ENCODE assay signal across 29 mouse cellular contexts in genomic region chr10:93596641-93597040, GRCm38 (mm10). TPM values are rescaled to one million over a fixed set of nuclear protein-coding genes. Genes with fewer than 3 reads are reported as not detected.
"Had no signal": no experiment of that assay in that cellular context is flagged by ENCODE, and none has a peak within 500 bp of the region (broad histone marks: within the 10 kb centered on the region; RNA-seq: fewer than 3 reads in every experiment).

No protein-coding gene starts in this region.

- H3K4me1 ChIP-seq: hindbrain, embryonic 12.5 days; limb, embryonic 12.5 days had no signal

- H3K27me3 ChIP-seq: intestine, embryonic 15.5 days; limb, embryonic 12.5 days; liver, embryonic 13.5 days had no signal

- H3K36me3 ChIP-seq: heart, embryonic 13.5 days; heart, embryonic 15.5 days; hindbrain, embryonic 10.5 days; hindbrain, embryonic 12.5 days; intestine, embryonic 15.5 days; limb, embryonic 10.5 days; limb, embryonic 12.5 days; liver, embryonic 13.5 days had no signal

- H3K4me3 ChIP-seq: gastrocnemius, adult 2 months; heart, embryonic 13.5 days; heart, embryonic 15.5 days; hindbrain, embryonic 10.5 days; hindbrain, embryonic 12.5 days; intestine, embryonic 15.5 days; layer of hippocampus, adult 2 months; left cerebral cortex, adult 2 months; limb, embryonic 10.5 days; limb, embryonic 12.5 days; liver, embryonic 13.5 days had no signal

- H3K27ac ChIP-seq: gastrocnemius, adult 2 months; heart, embryonic 13.5 days; heart, embryonic 15.5 days; hindbrain, embryonic 10.5 days; hindbrain, embryonic 12.5 days; hindbrain, embryonic 14.5 days; intestine, embryonic 15.5 days; layer of hippocampus, adult 2 months; left cerebral cortex, adult 2 months; limb, embryonic 10.5 days; limb, embryonic 12.5 days; liver, embryonic 13.5 days had no signal

- DNase-seq: gastrocnemius, adult 2 months; gastrocnemius, postnatal 10 days; gastrocnemius, postnatal 25 days; heart, postnatal 4 days; kidney, adult 18-20 months; kidney, adult 8-10 months; kidney, postnatal 10 days; kidney, postnatal 25 days; kidney, postnatal 4 days; liver; liver, embryonic 13.5 days had no signal

- H3K9ac ChIP-seq: heart, embryonic 13.5 days; heart, embryonic 15.5 days; hindbrain, embryonic 12.5 days; hindbrain, embryonic 14.5 days; intestine, embryonic 15.5 days; limb, embryonic 12.5 days; liver, embryonic 13.5 days had no signal

- H3K9me3 ChIP-seq: heart, embryonic 13.5 days; heart, embryonic 15.5 days; hindbrain, embryonic 10.5 days; hindbrain, embryonic 12.5 days; intestine, embryonic 15.5 days; limb, embryonic 10.5 days; limb, embryonic 12.5 days; liver, embryonic 13.5 days had no signal

RNA-seq across cellular contexts. Expression of gene Ntn4, which starts 43.8 kb away (rescaled TPM):
- total RNA-seq: granulocyte monocyte progenitor cell, adult 5-6 weeks had no signal

RNA-seq across cellular contexts. Expression of gene Ccdc38, which starts 56.2 kb away (rescaled TPM):
- total RNA-seq: gastrocnemius, adult 2 months; gastrocnemius, postnatal 25 days; gastrocnemius, postnatal 4 days; heart, adult 8-10 months; heart, postnatal 25 days; heart, postnatal 4 days; layer of hippocampus, adult 2 months; layer of hippocampus, postnatal 10 days; layer of hippocampus, postnatal 25 days; left cerebral cortex, adult 2 months; left cerebral cortex, postnatal 36 days had no signal

RNA-seq across cellular contexts. Expression of gene Amdhd1, which starts 56.8 kb away (rescaled TPM):
- total RNA-seq: gastrocnemius, adult 2 months; gastrocnemius, postnatal 25 days; granulocyte monocyte progenitor cell, adult 5-6 weeks; heart, adult 8-10 months; heart, postnatal 25 days had no signal
- polyA plus RNA-seq: intestine, postnatal 0 days had no signal
